Mouse (Mus musculus) embryonic facial prominence, embryonic 11.5 days (tissue): ENCODE data around the gene Stat6. TPM values are rescaled to one million over a fixed set of nuclear protein-coding genes. Genes with fewer than 3 reads are reported as not detected.

Experiments used
- ATAC-seq: fragments of 200-750 bp; cut with Nextera tagmentation; replicated peaks from 2 replicates; pipeline ENCODE4 v1.8.0; 2017; ENCODE audit warnings: low read depth; ENCODE audit not compliant: insufficient number of reproducible peaks, low FRiP score, low TSS enrichment
- DNase-seq: peaks from one replicate; pipeline ENCODE4 v3.0.0-alpha.2; 2015; ENCODE audit warnings: low spot score
- H3K27ac ChIP-seq: fragments of 300-500 bp; sonication (generic); replicated peaks from 2 replicates; pipeline ENCODE4 v1.5.1; 2014; ENCODE audit warnings: mild to moderate bottlenecking, low read depth, low read length, control low read depth
- H3K27me3 ChIP-seq: fragments of 300-500 bp; sonication (generic); 2 replicates; pipeline ENCODE4 v1.6.1; 2014; ENCODE audit warnings: mild to moderate bottlenecking, low read length, moderate library complexity, mixed read lengths; ENCODE audit not compliant: control insufficient read depth, insufficient read depth
- H3K36me3 ChIP-seq: fragments of 300-500 bp; sonication (generic); replicated peaks from 2 replicates; pipeline ENCODE4 v1.6.1; 2014; ENCODE audit warnings: low read depth, mild to moderate bottlenecking, low read length, moderate library complexity, mixed read lengths; ENCODE audit not compliant: control insufficient read depth, insufficient read depth
- H3K4me1 ChIP-seq: fragments of 300-500 bp; sonication (generic); 2 replicates; pipeline ENCODE4 v1.6.1; 2014; ENCODE audit warnings: low read length, mixed read lengths; ENCODE audit not compliant: control insufficient read depth, insufficient read depth
- H3K4me2 ChIP-seq: fragments of 300-500 bp; sonication (generic); 2 replicates; pipeline ENCODE4 v1.6.1; 2014; ENCODE audit warnings: low read depth, mild to moderate bottlenecking, control low read depth, low read length, moderate library complexity
- H3K4me3 ChIP-seq: fragments of 300-500 bp; sonication (generic); 2 replicates; pipeline ENCODE4 v1.5.1; 2014; ENCODE audit warnings: low read depth, low read length, control low read depth
- H3K9ac ChIP-seq: fragments of 300-500 bp; sonication (generic); replicated peaks from 2 replicates; pipeline ENCODE4 v1.6.1; 2014; ENCODE audit warnings: mild to moderate bottlenecking, control low read depth, low read length
- H3K9me3 ChIP-seq: fragments of 300-500 bp; sonication (generic); replicated peaks from 2 replicates; pipeline ENCODE4 v1.6.1; 2016; ENCODE audit warnings: mild to moderate bottlenecking, low read length, inconsistent platforms, mixed read lengths; ENCODE audit not compliant: control insufficient read depth
- WGBS: fragments of 180-500 bp; shearing (Covaris S2); extraction: QIAGEN DNeasy Blood & Tissue Kit; methylation state at CpG from one replicate; pipeline ENCODE4 v1.1.7; 2014; 5-methylcytosine and 5-hydroxymethylcytosine counted together
- polyA plus RNA-seq: library from polyadenylated mRNA; unstranded; fragments of >200 nt; fragmentation: Nextera tagmentation; extraction: Ambion mirVana; gene quantifications from 2 replicates; pipeline ENCODE4 v1.2.1, GENCODE M21; 2014

The Stat6 gene
- polyA plus RNA-seq, 1 experiment from 2014 or later: 8.2 TPM

- no peak overlapping the region for H3K9ac ChIP-seq
- no peaks in the 10 kb centered on the region for H3K9me3 ChIP-seq
- no peak overlapping the region for H3K4me2 ChIP-seq
- H3K4me1 ChIP-seq: no peaks in the 10 kb centered on the region; the same call in 1 of the 2 replicates
- DNase-seq: no peak
- ATAC-seq: no peak
- no peaks in the 10 kb centered on the region for H3K27me3 ChIP-seq
- H3K36me3 ChIP-seq: peaks cover 2% of the 10 kb centered on the region
- H3K4me3 ChIP-seq: no peak overlapping the region
- no peak overlapping the region for H3K27ac ChIP-seq
- WGBS: 28% methylated on average over 1 of the region's 1 CpGs
These were observed 48.3 kb downstream of the Stat6 start for GRCm38 (mm10) chr10:127691053-127691452.

DNA sequence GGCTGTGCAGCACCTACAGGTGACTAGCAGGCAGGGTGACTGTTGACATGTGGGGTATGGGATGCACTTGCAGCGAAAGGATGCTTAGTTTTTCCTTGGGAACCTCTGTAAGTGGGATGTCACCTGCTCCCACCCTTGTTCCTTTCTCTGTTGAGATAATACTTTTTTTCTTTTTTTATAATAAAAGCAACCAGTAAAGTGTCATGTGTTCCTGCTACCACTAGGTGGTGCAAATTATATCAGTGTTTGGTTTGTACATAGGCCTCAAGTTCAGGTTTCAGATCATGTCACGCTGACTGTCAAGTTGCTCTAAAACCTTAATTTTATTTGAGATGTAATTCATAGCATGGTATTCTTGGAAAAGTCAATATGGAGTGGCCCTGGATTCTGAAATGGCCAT lies 51.9 kb downstream of the Stat6 start:
- H3K9ac ChIP-seq: no peak overlapping the region
- H3K4me3 ChIP-seq: no peak overlapping the region
- no peaks in the 10 kb centered on the region; the same call in 1 of the 2 replicates for H3K4me1 ChIP-seq
- H3K4me2 ChIP-seq: no peak overlapping the region
- no peaks in the 10 kb centered on the region for H3K9me3 ChIP-seq
- H3K27ac ChIP-seq: no peak overlapping the region
- DNase-seq: peak; percentile 57
- 57% methylated on average over 2 of the region's 2 CpGs for WGBS
- no peaks in the 10 kb centered on the region for H3K27me3 ChIP-seq
- ATAC-seq: no peak; the same call in 1 of the 2 replicates
- H3K36me3 ChIP-seq: peaks cover 2% of the 10 kb centered on the region; the same call in 1 of the 2 replicates

DNA sequence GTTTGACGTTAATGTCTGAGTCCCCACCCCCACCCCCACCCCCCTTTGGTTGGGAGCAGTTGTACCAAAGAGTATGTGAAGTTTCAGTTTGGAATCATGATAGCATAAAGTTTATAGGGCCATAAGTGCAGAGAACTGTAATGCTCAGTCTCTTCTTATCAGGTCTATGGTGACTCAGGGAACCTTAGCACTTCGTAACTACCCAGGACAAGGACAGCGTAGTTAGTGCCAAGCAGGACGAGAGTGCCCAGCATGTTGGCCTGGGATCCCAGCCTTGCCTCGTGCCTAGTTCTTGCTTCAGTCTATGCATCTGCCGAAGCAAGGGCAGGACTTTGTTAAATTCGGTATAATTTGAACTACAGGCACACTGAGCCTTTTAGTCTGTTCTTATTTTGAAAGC lies 53.0 kb downstream of the Stat6 start:
- Histone ChIP-seq H3K4me2 (no peak overlapping the region), H3K36me3 (peaks cover 2% of the 10 kb centered on the region; the same call in 1 of the 2 replicates), H3K4me1 (no peaks in the 10 kb centered on the region; the same call in 1 of the 2 replicates), H3K27ac (no peak overlapping the region), H3K9me3 (no peaks in the 10 kb centered on the region), H3K4me3 (no peak overlapping the region), H3K27me3 (no peaks in the 10 kb centered on the region), H3K9ac (no peak overlapping the region)
- WGBS: 96% methylated on average over 7 of the region's 7 CpGs
- no peak for ATAC-seq
- no peak for DNase-seq

DNA sequence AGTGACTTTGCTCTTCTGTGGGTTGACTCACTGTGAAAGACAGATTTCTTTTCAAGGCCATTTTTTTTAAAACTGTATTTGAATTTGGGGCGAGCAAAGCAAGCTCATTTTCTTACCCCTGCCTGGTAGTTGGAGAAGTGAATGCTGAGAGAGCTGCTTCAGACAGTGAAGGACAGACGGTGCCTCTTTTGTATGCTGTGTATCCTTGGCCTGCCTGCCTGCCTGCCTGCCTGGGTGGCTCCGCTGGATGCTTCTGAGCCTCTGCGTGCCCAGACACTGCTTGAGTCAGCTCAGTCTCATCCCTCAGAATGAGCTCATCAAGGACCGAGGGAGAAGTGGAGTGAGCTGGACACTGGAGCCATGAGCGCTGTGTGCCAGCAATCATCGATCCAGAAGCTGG lies 56.2 kb downstream of the Stat6 start:
- H3K9ac ChIP-seq: no peak overlapping the region
- no peak for DNase-seq
- no peak overlapping the region for H3K4me2 ChIP-seq
- H3K4me3 ChIP-seq: no peak overlapping the region
- ATAC-seq: no peak
- H3K27me3 ChIP-seq: no peaks in the 10 kb centered on the region
- WGBS: 89% methylated on average over 7 of the region's 7 CpGs
- H3K36me3 ChIP-seq: no peaks in the 10 kb centered on the region
- no peak overlapping the region for H3K27ac ChIP-seq
- H3K9me3 ChIP-seq: no peaks in the 10 kb centered on the region
- H3K4me1 ChIP-seq: no peaks in the 10 kb centered on the region

GRCm38 (mm10) chr10:127703299-127703698 lies 60.5 kb downstream of the Stat6 start:
- WGBS: 36% methylated on average over 4 of the region's 4 CpGs
- Histone ChIP-seq H3K27me3 (no peaks in the 10 kb centered on the region), H3K9ac (no peak overlapping the region), H3K9me3 (no peaks in the 10 kb centered on the region), H3K4me1 (no peaks in the 10 kb centered on the region), H3K36me3 (no peaks in the 10 kb centered on the region), H3K4me2 (no peak overlapping the region), H3K4me3 (no peak overlapping the region), H3K27ac (no peak overlapping the region)
- ATAC-seq (no peak), DNase-seq (peak; percentile 44)

- no peak overlapping the region for H3K4me3 ChIP-seq
- ATAC-seq: no peak
- no peaks in the 10 kb centered on the region for H3K27me3 ChIP-seq
- DNase-seq: no peak
- no peak overlapping the region for H3K9ac ChIP-seq
- 71% methylated on average over 2 of the region's 2 CpGs for WGBS
- no peaks in the 10 kb centered on the region for H3K9me3 ChIP-seq
- H3K36me3 ChIP-seq: no peaks in the 10 kb centered on the region
- no peaks in the 10 kb centered on the region for H3K4me1 ChIP-seq
- H3K27ac ChIP-seq: no peak overlapping the region
- no peak overlapping the region for H3K4me2 ChIP-seq
These were observed 61.5 kb downstream of the Stat6 start for GRCm38 (mm10) chr10:127704293-127704692.

DNA sequence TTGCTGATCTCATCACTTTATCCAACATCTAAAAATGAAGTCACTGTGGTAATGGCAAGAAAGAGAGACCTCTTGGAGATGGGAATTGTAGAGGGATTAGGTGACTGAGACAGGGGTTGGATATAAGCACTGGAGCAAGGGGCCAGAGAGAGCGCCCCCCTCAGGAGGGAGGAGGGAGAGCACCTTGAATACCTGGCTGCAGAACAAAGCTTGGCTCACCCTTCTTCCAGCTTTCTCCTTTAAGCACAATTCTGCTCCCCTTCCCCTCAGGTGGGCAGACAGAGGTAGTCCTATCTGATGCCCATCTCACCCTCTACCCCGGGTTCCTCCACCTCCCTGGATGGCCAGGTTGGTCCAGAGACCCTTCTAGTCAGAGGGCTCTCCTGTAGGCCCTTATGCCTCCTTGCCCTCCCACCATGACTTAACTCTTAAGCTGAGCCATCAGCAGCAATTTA lies 62.0 kb downstream of the Stat6 start, which contains the start of gene Myo1a:
Gene Myo1a, plus strand, starts transcription at position 405 of the 455 bp plus-strand sequence.
- Histone ChIP-seq H3K27me3 (no peaks in the 10 kb centered on the region), H3K4me1 (no peaks in the 10 kb centered on the region), H3K9me3 (no peaks in the 10 kb centered on the region), H3K27ac (no peak within 1 kb of the TSS), H3K4me2 (no peak within 1 kb of the TSS), H3K4me3 (no peak within 1 kb of the TSS), H3K9ac (no peak within 1 kb of the TSS), H3K36me3 (no peaks in the 10 kb centered on the region)
- no peak for ATAC-seq
- DNase-seq: no peak
- WGBS: 76% methylated on average over 2 of the region's 2 CpGs

DNA sequence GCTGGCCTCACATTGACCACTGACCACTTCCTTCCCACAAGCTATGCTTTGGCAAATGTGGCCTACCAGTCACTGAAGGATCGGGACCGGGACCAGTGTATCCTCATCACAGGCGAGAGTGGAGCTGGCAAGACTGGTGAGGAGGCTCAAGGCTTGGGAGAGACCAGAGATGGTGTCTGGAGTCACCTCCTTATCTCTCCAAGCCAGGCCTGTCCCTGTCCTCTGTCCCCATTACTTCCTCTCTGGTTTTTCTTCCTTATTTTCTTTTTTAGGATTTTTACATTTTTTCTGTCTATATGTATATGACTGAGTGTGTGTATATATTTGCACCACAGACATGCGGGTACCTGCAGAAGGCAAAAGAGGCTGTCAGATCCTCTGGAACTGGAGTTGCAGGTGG lies 63.0 kb downstream of the Stat6 start:
- WGBS: 94% methylated on average over 4 of the region's 4 CpGs
- ATAC-seq (no peak), DNase-seq (no peak)
- H3K4me1 ChIP-seq: no peaks in the 10 kb centered on the region
- no peaks in the 10 kb centered on the region for H3K9me3 ChIP-seq
- H3K36me3 ChIP-seq: no peaks in the 10 kb centered on the region
- H3K4me3 ChIP-seq: no peak overlapping the region
- H3K4me2 ChIP-seq: no peak overlapping the region
- no peaks in the 10 kb centered on the region for H3K27me3 ChIP-seq
- no peak overlapping the region for H3K27ac ChIP-seq
- no peak overlapping the region for H3K9ac ChIP-seq
